Mouse (Mus musculus) stomach, postnatal 0 days (tissue): ENCODE data around the gene Eif2s2.

Experiments used
- CTCF ChIP-seq: IDR thresholded peaks from 2 replicates; pipeline ENCODE4 v1.5.1; 2016; ENCODE audit warnings: antibody characterized with exemption, low read depth, mild to moderate bottlenecking, moderate library complexity
- EP300 ChIP-seq: optimal IDR thresholded peaks from 2 replicates; pipeline ENCODE3; 2016; ENCODE audit warnings: antibody characterized with exemption

GRCm38 (mm10) chr2:154832471-154832870 lies 60.3 kb downstream of the Eif2s2 start:
- TF ChIP-seq CTCF (no peak), EP300 (no peak)
